Mouse (Mus musculus) thymus, adult 2 months (tissue): ENCODE measurements at regions not wholly inside any gene's neighbourhood (a gene's known extent, or its start where the extent isn't known, plus 50 kb on each side); places are given as distances from the start of the nearest gene placed in this dataset.

ENCODE experiments used
- CTCF ChIP-seq: fragments of 200-500 bp; IDR thresholded peaks from 2 replicates; pipeline ENCODE4 v1.5.1; 2012; ENCODE audit warnings: mild to moderate bottlenecking, control low read depth, low read length, moderate library complexity, borderline replicate concordance; ENCODE audit not compliant: control insufficient read depth, poor library complexity, insufficient read depth; ENCODE audit errors: extremely low read depth
- POLR2A ChIP-seq: fragments of 200-500 bp; IDR thresholded peaks from 2 replicates; pipeline ENCODE4 v1.6.1; 2012; ENCODE audit warnings: mild to moderate bottlenecking, low read length, control low read depth, moderate library complexity; ENCODE audit not compliant: control insufficient read depth, poor library complexity, insufficient read depth; ENCODE audit errors: extremely low read depth

GRCm38 (mm10) chr12:68541811-68542210 lies 617.2 kb downstream of the Rps29 start:
- TF ChIP-seq CTCF: no peak
- no peak for TF ChIP-seq POLR2A
